Mouse (Mus musculus): ENCODE measurements at regions not wholly inside any gene's neighbourhood (a gene's known extent, or its start where the extent isn't known, plus 50 kb on each side); places are given as distances from the start of the nearest gene placed in this dataset.

DNA sequence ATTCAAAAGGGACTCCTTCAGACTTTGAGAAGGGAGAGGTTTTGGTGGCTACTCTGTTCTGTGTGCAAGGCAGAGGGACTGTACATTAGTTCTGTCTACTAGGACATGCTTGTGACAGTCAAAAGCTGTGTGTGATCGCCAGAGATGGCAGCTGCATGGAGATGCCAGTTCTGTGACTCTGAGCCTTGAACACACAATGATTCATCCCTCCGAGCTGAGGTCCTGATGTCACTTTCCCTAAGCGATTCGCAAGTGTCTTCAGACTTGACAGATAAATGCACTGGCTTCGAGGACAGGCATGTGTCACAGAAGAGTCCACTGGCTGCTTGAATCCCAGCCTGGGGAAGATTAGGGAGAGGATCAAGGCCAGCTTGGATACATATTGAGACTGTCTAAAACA is 218.8 kb downstream of the Gadd45g start:
- Histone ChIP-seq H3K4me1 (ENCODE audit: control insufficient read depth in 1 of 2, insufficient read depth in 2 of 2, low read length in 2 of 2) (no peaks in the 10 kb centered on the region), H3K9me3 (replicated peaks; ENCODE audit: insufficient read depth, low read length) (no peaks in the 10 kb centered on the region), H3K9ac (ENCODE audit: control insufficient read depth, low read depth, low read length, poor library complexity, severe bottlenecking) (no peak overlapping the region), H3K36me3 (ENCODE audit: control insufficient read depth in 1 of 2, insufficient read depth in 2 of 2, low read length in 2 of 2) (no peaks in the 10 kb centered on the region), H3K79me2 (ENCODE audit: control insufficient read depth, insufficient read depth, low read length, poor library complexity) (no peaks in the 10 kb centered on the region), H3K4me3 (ENCODE audit: control insufficient read depth in 1 of 2, insufficient read depth in 1 of 2, low read depth in 2 of 2, low read length in 2 of 2) (no peak overlapping the region), H3K27me3 (ENCODE audit: control insufficient read depth in 1 of 2, insufficient read depth in 2 of 2, low read length in 2 of 2) (no peaks in the 10 kb centered on the region), H3K27ac (ENCODE audit: control insufficient read depth, low read depth, low read length) (no peak overlapping the region)
- no peak for TF ChIP-seq MAFK (IDR thresholded peaks at IDR 0.05; ENCODE audit: borderline replicate concordance, low read depth, low read length)
- TF ChIP-seq TBP (IDR thresholded peaks at IDR 0.05; ENCODE audit: low read depth, low read length): no peak
- TF ChIP-seq NELFE (IDR thresholded peaks at IDR 0.05; ENCODE audit: low read depth, low read length): no peak
- no peak for TF ChIP-seq POLR2AphosphoS5 (IDR thresholded peaks at IDR 0.05; ENCODE audit: borderline replicate concordance, low read depth, low read length)
- no peak for TF ChIP-seq MAX (IDR thresholded peaks at IDR 0.05; ENCODE audit: low read length)
- no peak for TF ChIP-seq USF1 (IDR thresholded peaks at IDR 0.05; ENCODE audit: low read depth, low read length)
- TF ChIP-seq MEF2A (IDR thresholded peaks at IDR 0.05; ENCODE audit: extremely low read depth, insufficient replicate concordance, low read depth, low read length, poor library complexity, severe bottlenecking): no peak
- no peak for DNase-seq (ENCODE audit: low read depth, low spot score)

DNA sequence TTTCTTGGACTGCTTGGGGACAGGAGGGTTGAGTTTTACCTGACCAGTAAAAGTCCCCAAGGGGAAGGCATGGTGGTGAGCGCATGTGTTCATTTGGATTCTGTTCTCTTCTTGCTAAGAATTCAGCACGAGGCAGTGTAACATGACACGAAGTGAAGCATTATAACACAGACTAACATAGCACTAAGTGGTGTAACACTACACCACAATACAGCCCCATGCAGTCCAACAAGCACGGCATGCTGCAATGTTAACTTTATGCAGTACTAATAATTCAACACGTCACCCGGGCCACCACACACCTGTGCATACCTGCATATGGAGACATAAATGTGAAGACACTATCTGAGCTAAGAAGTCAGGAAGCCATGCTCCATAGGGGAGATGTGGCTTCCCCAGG is 219.2 kb downstream of the Gadd45g start:
- TF ChIP-seq BHLHE40 (IDR thresholded peaks at IDR 0.05; ENCODE audit: borderline replicate concordance, low read depth, low read length) (no peak), POLR2AphosphoS2 (IDR thresholded peaks at IDR 0.05; ENCODE audit: low read length) (no peak), CTCF (IDR thresholded peaks at IDR 0.05 in 2 of 3, conservative IDR thresholded peaks at IDR 0.05 in 1 of 3; ENCODE audit: control insufficient read depth in 1 of 3, insufficient read depth in 1 of 3, low read depth in 2 of 3, low read length in 3 of 3, poor library complexity in 1 of 3, severe bottlenecking in 1 of 3) (no peak), KAT2A (conservative IDR thresholded peaks at IDR 0.05; ENCODE audit: low read depth, low read length) (no peak), CHD1 (IDR thresholded peaks at IDR 0.05; ENCODE audit: low read depth, low read length) (no peak), SIN3A (IDR thresholded peaks at IDR 0.05; ENCODE audit: low read length) (no peak), NRF1 (IDR thresholded peaks at IDR 0.05; ENCODE audit: insufficient read depth, low read depth, low read length, poor library complexity, severe bottlenecking) (no peak)
- H3K27ac ChIP-seq (ENCODE audit: control insufficient read depth, low read depth, low read length): no peak overlapping the region

DNA sequence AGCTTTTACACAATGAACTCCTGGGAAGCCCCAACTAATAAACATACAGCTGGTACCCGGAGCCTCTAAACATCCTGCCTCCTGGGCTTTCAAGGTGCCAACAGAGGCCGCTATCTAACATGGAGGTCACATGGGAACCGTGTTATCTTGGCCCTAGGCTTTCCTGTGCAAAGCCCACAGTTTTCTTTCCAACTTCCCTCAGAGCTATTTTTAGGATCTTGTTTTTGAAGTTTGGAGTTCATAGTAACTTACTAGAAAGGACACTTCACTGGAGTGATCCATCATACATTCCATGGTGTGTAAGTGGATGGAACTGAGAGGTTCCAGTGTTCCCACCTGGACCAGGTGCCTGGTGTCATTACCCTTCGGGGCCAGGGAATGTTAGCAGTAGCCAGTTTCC is 220.6 kb downstream of the Gadd45g start:
- Histone ChIP-seq H3K79me2 (ENCODE audit: control insufficient read depth, insufficient read depth, low read length, poor library complexity) (no peaks in the 10 kb centered on the region), H3K4me1 (ENCODE audit: control insufficient read depth in 1 of 2, insufficient read depth in 2 of 2, low read length in 2 of 2) (no peaks in the 10 kb centered on the region), H3K36me3 (ENCODE audit: control insufficient read depth in 1 of 2, insufficient read depth in 2 of 2, low read length in 2 of 2) (no peaks in the 10 kb centered on the region), H3K9ac (ENCODE audit: control insufficient read depth, low read depth, low read length, poor library complexity, severe bottlenecking) (no peak overlapping the region), H3K9me3 (replicated peaks; ENCODE audit: insufficient read depth, low read length) (no peaks in the 10 kb centered on the region), H3K4me3 (ENCODE audit: control insufficient read depth in 1 of 2, insufficient read depth in 1 of 2, low read depth in 2 of 2, low read length in 2 of 2) (no peak overlapping the region), H3K27ac (ENCODE audit: control insufficient read depth, low read depth, low read length) (no peak overlapping the region), H3K27me3 (ENCODE audit: control insufficient read depth in 1 of 2, insufficient read depth in 2 of 2, low read length in 2 of 2) (no peaks in the 10 kb centered on the region)
- no peak for TF ChIP-seq UBTF (IDR thresholded peaks at IDR 0.05; ENCODE audit: borderline replicate concordance, insufficient read depth, low read depth, low read length)
- no peak for TF ChIP-seq EP300 (IDR thresholded peaks at IDR 0.05; ENCODE audit: low read depth in 1 of 2, low read length in 2 of 2)
- no peak for TF ChIP-seq ZNF384 (IDR thresholded peaks at IDR 0.05; ENCODE audit: low read depth, low read length)
- no peak for TF ChIP-seq NRF1 (IDR thresholded peaks at IDR 0.05; ENCODE audit: insufficient read depth, low read depth, low read length, poor library complexity, severe bottlenecking)
- TF ChIP-seq CHD2 (IDR thresholded peaks at IDR 0.05; ENCODE audit: low read length): no peak
- no peak for TF ChIP-seq MEF2A (IDR thresholded peaks at IDR 0.05; ENCODE audit: extremely low read depth, insufficient replicate concordance, low read depth, low read length, poor library complexity, severe bottlenecking)
- DNase-seq (ENCODE audit: low read depth, low spot score): no peak

More for the DNA sequence above, 219.2 kb downstream of the Gadd45g start:
- H3K36me3 ChIP-seq (ENCODE audit: control insufficient read depth in 1 of 2, insufficient read depth in 2 of 2, low read length in 2 of 2): no peaks in the 10 kb centered on the region
- H3K27me3 ChIP-seq (ENCODE audit: control insufficient read depth in 1 of 2, insufficient read depth in 2 of 2, low read length in 2 of 2): no peaks in the 10 kb centered on the region
- H3K4me3 ChIP-seq (ENCODE audit: control insufficient read depth in 1 of 2, insufficient read depth in 1 of 2, low read depth in 2 of 2, low read length in 2 of 2): no peak overlapping the region
- no peaks in the 10 kb centered on the region for H3K9me3 ChIP-seq (replicated peaks; ENCODE audit: insufficient read depth, low read length)
- DNase-seq (ENCODE audit: low read depth, low spot score): no peak
- H3K79me2 ChIP-seq (ENCODE audit: control insufficient read depth, insufficient read depth, low read length, poor library complexity): no peaks in the 10 kb centered on the region
- H3K9ac ChIP-seq (ENCODE audit: control insufficient read depth, low read depth, low read length, poor library complexity, severe bottlenecking): no peak overlapping the region
- no peaks in the 10 kb centered on the region for H3K4me1 ChIP-seq (ENCODE audit: control insufficient read depth in 1 of 2, insufficient read depth in 2 of 2, low read length in 2 of 2)

All from MEL (cell line).